8 mouse cellular contexts compared by ENCODE assay signal in genomic region chr17:78882401-78883112, GRCm38 (mm10). TPM values are rescaled to one million over a fixed set of nuclear protein-coding genes. Genes with fewer than 3 reads are reported as not detected.
DNase-seq lines count a peak whose midpoint lies in the region; ATAC-seq and TF ChIP-seq lines count a peak whose summit lies in the region.

Gene Eif2ak2, minus strand, starts transcription at chr17:78882573.

- no peaks in the 10 kb centered on the region for H3K36me3 ChIP-seq in hindbrain, embryonic 11.5 days (ENCODE audit: control insufficient read depth, insufficient read depth, low read length)
- no peaks in the 10 kb centered on the region; the same call in 1 of the 2 replicates for H3K36me3 ChIP-seq in lung, postnatal 0 days (ENCODE audit: insufficient read depth, low read length)

- no peak for TF ChIP-seq CTCF in lung, postnatal 0 days (IDR thresholded peaks at IDR 0.05)

- 3% methylated on average over 27 of the region's 28 CpGs for WGBS in hindbrain, embryonic 11.5 days
- under 1% methylated on average over 28 of the region's 28 CpGs for WGBS in lung, postnatal 0 days

- peak within 1 kb of the TSS; percentile 40 for H3K9ac ChIP-seq in hindbrain, embryonic 11.5 days (ENCODE audit: low read depth, low read length)
- peak within 1 kb of the TSS; percentile 49 for H3K9ac ChIP-seq in lung, postnatal 0 days (replicated peaks; ENCODE audit: low read depth)

- peak within 1 kb of the TSS; percentile 41 for H3K4me3 ChIP-seq in hindbrain, embryonic 11.5 days (ENCODE audit: low read depth, low read length)
- peak within 1 kb of the TSS; percentile 63 for H3K4me3 ChIP-seq in lung, postnatal 0 days (ENCODE audit: low read depth, low read length)

- no peaks in the 10 kb centered on the region for H3K9me3 ChIP-seq in hindbrain, embryonic 11.5 days (ENCODE audit: control insufficient read depth, low read length)
- no peaks in the 10 kb centered on the region for H3K9me3 ChIP-seq in lung, postnatal 0 days (ENCODE audit: low read length)

- H3K4me2 ChIP-seq in hindbrain, embryonic 11.5 days (replicated peaks; ENCODE audit: low read depth, low read length), result peak within 1 kb of the TSS; percentile 74
- peak within 1 kb of the TSS; percentile 65 for H3K4me2 ChIP-seq in lung, postnatal 0 days (replicated peaks; ENCODE audit: low read depth, low read length)

- no peaks in the 10 kb centered on the region for H3K4me1 ChIP-seq in hindbrain, embryonic 11.5 days (replicated peaks; ENCODE audit: control insufficient read depth, insufficient read depth, low read length)
- peaks cover 8% of the 10 kb centered on the region; the same call in 1 of the 2 replicates for H3K4me1 ChIP-seq in lung, postnatal 0 days (ENCODE audit: insufficient read depth, low read depth, low read length)

- no peak within 1 kb of the TSS for H3K27ac ChIP-seq in hindbrain, embryonic 11.5 days (ENCODE audit: low read depth, low read length)
- peak within 1 kb of the TSS; percentile 79 for H3K27ac ChIP-seq in lung, postnatal 0 days (ENCODE audit: low read length)

- DNase-seq in NIH3T3 (ENCODE audit: low read depth), result peak; percentile 96
- DNase-seq in cerebellum, postnatal 10 days, result peak; percentile 71 to 76
- peak; percentile 11 to 53 for DNase-seq in frontal cortex, adult 2 months (ENCODE audit: extremely low spot score in 1 of 2, low spot score in 1 of 2)
- peak; percentile 71 for DNase-seq in hindbrain, embryonic 11.5 days (ENCODE audit: low spot score)
- peak; percentile 36 for DNase-seq in layer of hippocampus, adult 9-11 months
- DNase-seq in lung, postnatal 0 days (ENCODE audit: low spot score), result peak; percentile 96
- peak; percentile 79 for DNase-seq in ovary, postnatal 14 days (ENCODE audit: low spot score)
- DNase-seq in thymus, postnatal 25 days, result peak; percentile 74

- TF ChIP-seq EP300 in lung, postnatal 0 days (IDR thresholded peaks at IDR 0.05), result no peak

- ATAC-seq in hindbrain, embryonic 11.5 days (ENCODE audit: low FRiP score), result peak; percentile 90
- ATAC-seq in lung, postnatal 0 days, result peak; percentile 99

- H3K27me3 ChIP-seq in hindbrain, embryonic 11.5 days (ENCODE audit: control insufficient read depth, insufficient read depth, low read length), result no peaks in the 10 kb centered on the region
- no peaks in the 10 kb centered on the region for H3K27me3 ChIP-seq in lung, postnatal 0 days (replicated peaks; ENCODE audit: insufficient read depth, low read length)

RNA-seq across cellular contexts. Expression of gene Eif2ak2, which starts in this region (rescaled TPM):
- polyA plus RNA-seq in frontal cortex, adult 2 months (2012; rRNA removed), result 3.1 and 4.2 TPM in 2 replicates
- polyA plus RNA-seq in hindbrain, embryonic 11.5 days (2014; fragmentation: Nextera tagmentation; extraction: Ambion mirVana), result 5.5 and 7.4 TPM in 2 replicates
- polyA plus RNA-seq in lung, postnatal 0 days (2015; fragmentation: Nextera tagmentation; extraction: Ambion mirVana), result 11.1 and 11.4 TPM in 2 replicates

Comparison
In these comparisons a context has a peak if more than half of its experiments do, and no peak if none do; other contexts are left out.
1. DNase-seq: peak in every context shown above with its lines; median percentile 96 in NIH3T3; 96 in lung, postnatal 0 days; 79 in ovary, postnatal 14 days; 74 in thymus, postnatal 25 days; 74 in cerebellum, postnatal 10 days; 71 in hindbrain, embryonic 11.5 days; 36 in layer of hippocampus, adult 9-11 months; 32 in frontal cortex, adult 2 months.